Mouse (Mus musculus) heart, adult 2 months (tissue): ENCODE results near the gene Zdhhc18.

ENCODE experiments used
- CTCF ChIP-seq: fragments of 200-600 bp; IDR thresholded peaks from 2 replicates; pipeline ENCODE4 v1.8.1; 2022; ENCODE audit warnings: antibody characterized with exemption, mild to moderate bottlenecking, moderate library complexity
- EP300 ChIP-seq: fragments of 200-500 bp; IDR thresholded peaks from 2 replicates; pipeline ENCODE4 v1.6.1; 2011; ENCODE audit warnings: low read depth, low read length, control low read depth; ENCODE audit not compliant: insufficient read depth
- POLR2A ChIP-seq: fragments of 200-500 bp; IDR thresholded peaks from 2 replicates; pipeline ENCODE4 v1.6.1; 2011; ENCODE audit warnings: mild to moderate bottlenecking, low read depth, low read length, control low read depth; ENCODE audit not compliant: insufficient read depth

GRCm38 (mm10) chr4:133595538-133595937 lies 54.4 kb downstream of the Zdhhc18 start:
- no peak for TF ChIP-seq POLR2A
- no peak for TF ChIP-seq CTCF
- TF ChIP-seq EP300: no peak
